Mouse (Mus musculus): Measurements from ENCODE around the gene Rps11. TPM values are rescaled to one million over a fixed set of nuclear protein-coding genes. Genes with fewer than 3 reads are reported as not detected.
A peak's percentile ranks its signal among the peaks of the same experiment; 100 is the strongest.

The Rps11 gene
- total and polyA plus RNA-seq, 3 experiments, result 186 to 613 (median 534) TPM

- TF ChIP-seq POLR2A (IDR thresholded peaks at IDR 0.05; ENCODE audit: insufficient read depth, low read depth, low read length) (no peak), CTCF (IDR thresholded peaks at IDR 0.05) (no peak), EP300 (IDR thresholded peaks at IDR 0.05; ENCODE audit: insufficient read depth, low read depth, low read length) (no peak)
- peaks cover 2% of the 10 kb centered on the region for H3K79me2 ChIP-seq (replicated peaks; ENCODE audit: control insufficient read depth, insufficient read depth, low read length)
- H3K27ac ChIP-seq, result no peak overlapping the region
- H3K4me3 ChIP-seq, result no peak overlapping the region
- H3K4me1 ChIP-seq (ENCODE audit: control insufficient read depth, insufficient read depth, low read length), result peaks cover 12% of the 10 kb centered on the region
- no peak for DNase-seq
- WGBS, result 61% methylated on average over 5 of the region's 5 CpGs
- 0 out of 2 replicates have a peak, but pooled peaks cover 4% of the 10 kb centered on the region for H3K36me3 ChIP-seq (ENCODE audit: control insufficient read depth, insufficient read depth, low read length)
- intact Hi-C loops (cut with DNase I), result no loop called here
- H3K27me3 ChIP-seq (ENCODE audit: control insufficient read depth, insufficient read depth, low read length), result no peaks in the 10 kb centered on the region
- no peak overlapping the region for H3K9ac ChIP-seq (ENCODE audit: low read depth, low read length)
Observed at GRCm38 (mm10) chr7:45107052-45107645, 17.1 kb downstream of the Rps11 start.

- 78% methylated on average over 6 of the region's 6 CpGs for WGBS
- Histone ChIP-seq H3K27me3 (ENCODE audit: control insufficient read depth, insufficient read depth, low read length) (no peaks in the 10 kb centered on the region), H3K27ac (no peak overlapping the region), H3K36me3 (ENCODE audit: control insufficient read depth, insufficient read depth, low read length) (0 out of 2 replicates have a peak, but pooled peaks cover 4% of the 10 kb centered on the region), H3K4me3 (no peak overlapping the region), H3K79me2 (replicated peaks; ENCODE audit: control insufficient read depth, insufficient read depth, low read length) (peaks cover 2% of the 10 kb centered on the region), H3K4me1 (ENCODE audit: control insufficient read depth, insufficient read depth, low read length) (peaks cover 14% of the 10 kb centered on the region), H3K9ac (ENCODE audit: low read depth, low read length) (no peak overlapping the region)
- no peak for DNase-seq
- TF ChIP-seq CTCF (IDR thresholded peaks at IDR 0.05), result no peak
- no peak for TF ChIP-seq EP300 (IDR thresholded peaks at IDR 0.05; ENCODE audit: insufficient read depth, low read depth, low read length)
- no peak for TF ChIP-seq POLR2A (IDR thresholded peaks at IDR 0.05; ENCODE audit: insufficient read depth, low read depth, low read length)
- intact Hi-C loops (cut with DNase I), result no loop called here
Observed at GRCm38 (mm10) chr7:45106441-45106840, 17.8 kb downstream of the Rps11 start.

- 82% methylated on average over 8 of the region's 8 CpGs for WGBS
- intact Hi-C loops (cut with DNase I), result no loop called here
Observed at GRCm38 (mm10) chr7:45105491-45105890, 18.7 kb downstream of the Rps11 start.

GRCm38 (mm10) chr7:45104941-45105340, 19.3 kb downstream of the Rps11 start:
- Histone ChIP-seq H3K27me3 (ENCODE audit: control insufficient read depth, insufficient read depth, low read length) (no peaks in the 10 kb centered on the region), H3K9ac (ENCODE audit: low read depth, low read length) (no peak overlapping the region), H3K36me3 (ENCODE audit: control insufficient read depth, insufficient read depth, low read length) (0 out of 2 replicates have a peak, but pooled peaks cover 4% of the 10 kb centered on the region), H3K27ac (no peak overlapping the region), H3K4me1 (ENCODE audit: control insufficient read depth, insufficient read depth, low read length) (peaks cover 16% of the 10 kb centered on the region), H3K79me2 (replicated peaks; ENCODE audit: control insufficient read depth, insufficient read depth, low read length) (peaks cover 2% of the 10 kb centered on the region), H3K4me3 (no peak overlapping the region)
- TF ChIP-seq EP300 (IDR thresholded peaks at IDR 0.05; ENCODE audit: insufficient read depth, low read depth, low read length) (no peak), POLR2A (IDR thresholded peaks at IDR 0.05; ENCODE audit: insufficient read depth, low read depth, low read length) (no peak), CTCF (IDR thresholded peaks at IDR 0.05) (no peak)
- 80% methylated on average over 5 of the region's 5 CpGs for WGBS
- intact Hi-C loops (cut with DNase I), result no loop called here
- no peak for DNase-seq

More at GRCm38 (mm10) chr7:45105491-45105890, 18.7 kb downstream of the Rps11 start:
- Histone ChIP-seq H3K36me3 (ENCODE audit: control insufficient read depth, insufficient read depth, low read length) (0 out of 2 replicates have a peak, but pooled peaks cover 4% of the 10 kb centered on the region), H3K4me3 (no peak overlapping the region), H3K9ac (ENCODE audit: low read depth, low read length) (no peak overlapping the region), H3K79me2 (replicated peaks; ENCODE audit: control insufficient read depth, insufficient read depth, low read length) (peaks cover 2% of the 10 kb centered on the region), H3K4me1 (ENCODE audit: control insufficient read depth, insufficient read depth, low read length) (peaks cover 16% of the 10 kb centered on the region), H3K27ac (no peak overlapping the region), H3K27me3 (ENCODE audit: control insufficient read depth, insufficient read depth, low read length) (no peaks in the 10 kb centered on the region)
- no peak for TF ChIP-seq EP300 (IDR thresholded peaks at IDR 0.05; ENCODE audit: insufficient read depth, low read depth, low read length)
- no peak for TF ChIP-seq CTCF (IDR thresholded peaks at IDR 0.05)
- no peak for TF ChIP-seq POLR2A (IDR thresholded peaks at IDR 0.05; ENCODE audit: insufficient read depth, low read depth, low read length)
- no peak for DNase-seq

- whole genome bisulfite sequencing, result 2% methylated on average over 7 of the region's 7 CpGs
- Histone ChIP-seq H3K79me2 (replicated peaks; ENCODE audit: control insufficient read depth, insufficient read depth, low read length) (peaks cover 2% of the 10 kb centered on the region), H3K4me3 (peak within 1 kb of the TSS; percentile 54), H3K36me3 (ENCODE audit: control insufficient read depth, insufficient read depth, low read length) (0 out of 2 replicates have a peak, but pooled peaks cover 4% of the 10 kb centered on the region), H3K4me1 (ENCODE audit: control insufficient read depth, insufficient read depth, low read length) (peaks cover 16% of the 10 kb centered on the region), H3K27ac (peak within 1 kb of the TSS; percentile 95), H3K27me3 (ENCODE audit: control insufficient read depth, insufficient read depth, low read length) (no peaks in the 10 kb centered on the region), H3K9ac (ENCODE audit: low read depth, low read length) (peak within 1 kb of the TSS; percentile 78)
- intact Hi-C loops (cut with DNase I), result loop anchor here (2.0 kb wide), 2 partner anchors 17 to 21 kb away; no protein-coding TSS in a partner anchor
- TF ChIP-seq EP300 (IDR thresholded peaks at IDR 0.05; ENCODE audit: insufficient read depth, low read depth, low read length), result peak; percentile 74
- TF ChIP-seq CTCF (IDR thresholded peaks at IDR 0.05), result no peak
- peak; percentile 97 for TF ChIP-seq POLR2A (IDR thresholded peaks at IDR 0.05; ENCODE audit: insufficient read depth, low read depth, low read length)
- peak; percentile 93 to 96 for DNase-seq
Observed at GRCm38 (mm10) chr7:45103652-45104180, 20.5 kb downstream of the Rps11 start, which contains the start of gene Fcgrt. Gene Fcgrt (minus strand): TSS chr7:45103851.
